Mouse (Mus musculus): ENCODE measurements at regions not wholly inside any gene's neighbourhood (a gene's known extent, or its start where the extent isn't known, plus 50 kb on each side); places are given as distances from the start of the nearest gene placed in this dataset.

DNA sequence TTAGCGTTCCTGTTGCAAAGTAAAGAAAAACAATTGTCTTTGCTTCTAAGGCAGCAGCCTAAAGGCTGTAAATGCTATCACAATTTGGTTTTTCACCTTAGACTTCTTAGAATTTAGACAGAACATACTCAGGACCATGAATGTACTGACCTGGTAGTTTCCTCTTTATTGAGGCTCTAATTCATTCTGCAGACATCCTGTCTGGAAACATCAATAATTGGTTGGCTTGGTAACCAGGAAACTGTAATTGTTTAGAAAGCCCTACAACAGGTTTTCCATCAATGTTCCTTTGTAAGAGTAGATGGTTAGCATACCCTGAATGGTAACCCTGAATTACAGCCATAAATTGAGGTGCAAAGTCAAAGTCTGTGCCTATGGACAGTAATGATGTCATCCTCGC, 67.4 kb upstream of the Prr30 start:
- no peak for DNase-seq (ENCODE audit: low spot score in 2 of 2)
